Mouse (Mus musculus) G1E (cell line): ENCODE results near the gene Hps3. TPM values are rescaled to one million over a fixed set of nuclear protein-coding genes. Genes with fewer than 3 reads are reported as not detected.
"Not testable (repeated sequence)": the region's sequence is repeated elsewhere in the genome, so short reads cannot be mapped to it uniquely, and the experiment has no call there.

Experiments
- ATAC-seq: 2 replicates; pipeline ENCODE4 v1.8.0; 2016; ENCODE audit warnings: mild to moderate bottlenecking; ENCODE audit not compliant: insufficient number of reproducible peaks, poor library complexity, low FRiP score, severe bottlenecking; ENCODE audit errors: extremely low read depth
- DNase-seq: peaks from one replicate; pipeline ENCODE4 v3.0.0; 2012; ENCODE audit warnings: low spot score
- H3K27me3 ChIP-seq: 2 replicates; pipeline ENCODE4 v1.6.1; 2012; ENCODE audit warnings: mild to moderate bottlenecking, low read length, inconsistent platforms; ENCODE audit not compliant: insufficient read depth
- H3K36me3 ChIP-seq: replicated peaks from 2 replicates; pipeline ENCODE3; 2012; ENCODE audit warnings: mild to moderate bottlenecking, inconsistent platforms
- H3K4me1 ChIP-seq: 2 replicates; pipeline ENCODE4 v1.6.1; 2012; ENCODE audit warnings: low read depth, low read length, inconsistent platforms, mixed read lengths; ENCODE audit not compliant: insufficient read depth
- H3K4me3 ChIP-seq: 2 replicates; pipeline ENCODE4 v1.5.1; 2012; ENCODE audit warnings: low read depth, mild to moderate bottlenecking, inconsistent platforms, low read length, moderate library complexity, mixed read lengths
- H3K9me3 ChIP-seq: replicated peaks from 2 replicates; pipeline ENCODE4 v1.6.1; 2012; ENCODE audit warnings: inconsistent platforms
- CTCF ChIP-seq: IDR thresholded peaks from 2 replicates; pipeline ENCODE4 v1.5.1; 2012; ENCODE audit warnings: low read depth, low read length, inconsistent platforms, mixed read lengths
- GATA1 ChIP-seq: IDR thresholded peaks from 2 replicates; pipeline ENCODE4 v1.6.1; 2012; ENCODE audit warnings: borderline replicate concordance, low read length, inconsistent platforms, mixed read lengths
- GATA2 ChIP-seq: IDR thresholded peaks from 2 replicates; pipeline ENCODE4 v1.6.1; 2012; ENCODE audit warnings: low read depth, low read length, inconsistent platforms, borderline replicate concordance
- POLR2AphosphoS5 ChIP-seq: IDR thresholded peaks from 2 replicates; pipeline ENCODE4 v1.6.1; 2012; ENCODE audit warnings: low read depth, low read length, inconsistent platforms; ENCODE audit not compliant: insufficient replicate concordance
- TAL1 ChIP-seq: conservative IDR thresholded peaks from 2 replicates; pipeline ENCODE4 v1.6.1; 2012; ENCODE audit warnings: low read depth, low read length, inconsistent platforms, mixed read lengths
- polyA plus RNA-seq: library from polyadenylated mRNA; stranded (reverse); fragments of >175 nt; gene quantifications from 2 replicates; pipeline ENCODE4 v1.2.3, GENCODE M21; 2012
- total RNA-seq, 2 experiments: library from RNA; stranded (forward) in 1 of 2; stranded (reverse) in 1 of 2; fragments of 200-1000 nt in 1 of 2; fragments of >200 nt in 1 of 2; fragmentation: Nextera tagmentation in 1 of 2; gene quantifications; 2 replicates each; pipeline ENCODE4 v1.2.3; 2014 to 2017

Gene Hps3
- total and polyA plus RNA-seq, 3 experiments, result 15.0 to 39.3 (median 27.5) TPM

DNA sequence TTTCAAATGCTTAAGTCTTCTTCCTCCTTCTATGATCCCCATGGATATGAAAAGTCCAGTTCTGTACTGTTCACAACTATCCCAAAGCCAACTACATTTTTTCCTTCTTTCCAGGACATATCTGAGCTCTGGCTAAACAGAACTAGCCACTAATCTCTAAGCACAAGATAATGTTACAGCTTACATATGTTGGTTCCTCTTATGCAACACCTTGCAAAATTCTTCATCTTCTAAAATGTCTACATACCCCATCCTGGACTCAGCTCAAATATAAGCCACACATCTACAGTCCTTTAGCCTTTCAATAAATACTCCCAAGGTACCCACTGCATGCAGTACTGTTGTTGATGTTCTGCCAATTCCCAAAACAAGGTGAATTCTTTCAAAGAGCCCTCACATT is 8.6 kb downstream of the Hps3 start:
- H3K36me3 ChIP-seq, result peaks cover 80% of the 10 kb centered on the region
- H3K4me1 ChIP-seq, result no peaks in the 10 kb centered on the region
- H3K9me3 ChIP-seq, result no peaks in the 10 kb centered on the region
- DNase-seq (no peak), ATAC-seq (no peak)
- H3K4me3 ChIP-seq, result no peak overlapping the region
- TF ChIP-seq GATA2 (no peak), GATA1 (no peak), TAL1 (no peak), CTCF (no peak), POLR2AphosphoS5 (no peak)
- H3K27me3 ChIP-seq, result no peaks in the 10 kb centered on the region

- H3K9me3 ChIP-seq, result no peaks in the 10 kb centered on the region
- no peaks in the 10 kb centered on the region for H3K4me1 ChIP-seq
- H3K27me3 ChIP-seq, result no peaks in the 10 kb centered on the region
- TF ChIP-seq TAL1 (no peak), CTCF (no peak), GATA1 (no peak), POLR2AphosphoS5 (no peak), GATA2 (no peak)
- H3K4me3 ChIP-seq, result no peak overlapping the region
- DNase-seq (no peak), ATAC-seq (no peak)
- peaks cover 85% of the 10 kb centered on the region for H3K36me3 ChIP-seq
These were observed 11.3 kb downstream of the Hps3 start for GRCm38 (mm10) chr3:20023832-20024231.

- no peak for TF ChIP-seq GATA2
- no peak for TF ChIP-seq CTCF
- no peak for TF ChIP-seq GATA1
- no peak for TF ChIP-seq POLR2AphosphoS5
- no peak for TF ChIP-seq TAL1
- ATAC-seq (no peak), DNase-seq (no peak)
- Histone ChIP-seq H3K36me3 (peaks cover 76% of the 10 kb centered on the region), H3K9me3 (no peaks in the 10 kb centered on the region), H3K4me1 (peaks cover 2% of the 10 kb centered on the region; the same call in 1 of the 2 replicates), H3K27me3 (no peaks in the 10 kb centered on the region), H3K4me3 (no peak overlapping the region)
These were observed 17.0 kb downstream of the Hps3 start for GRCm38 (mm10) chr3:20018076-20018475.

- no peak overlapping the region; the same call in 1 of the 2 replicates for H3K4me3 ChIP-seq
- ATAC-seq (no peak), DNase-seq (no peak)
- peaks cover 2% of the 10 kb centered on the region; the same call in 1 of the 2 replicates for H3K4me1 ChIP-seq
- no peaks in the 10 kb centered on the region for H3K27me3 ChIP-seq
- H3K36me3 ChIP-seq, result peaks cover 72% of the 10 kb centered on the region
- TF ChIP-seq GATA2 (no peak), TAL1 (no peak), GATA1 (no peak), CTCF (no peak), POLR2AphosphoS5 (no peak)
- no peaks in the 10 kb centered on the region for H3K9me3 ChIP-seq
These were observed 20.7 kb downstream of the Hps3 start for GRCm38 (mm10) chr3:20014454-20014853.

GRCm38 (mm10) chr3:20010905-20011304 is 24.2 kb downstream of the Hps3 start:
- peaks cover 69% of the 10 kb centered on the region for H3K36me3 ChIP-seq
- not testable (repeated sequence) for ATAC-seq, DNase-seq, H3K4me1 ChIP-seq, H3K9me3 ChIP-seq, H3K27me3 ChIP-seq, H3K4me3 ChIP-seq

- no peak for ATAC-seq
- DNase-seq, result no peak
- Histone ChIP-seq H3K36me3 (peaks cover 67% of the 10 kb centered on the region), H3K27me3 (no peaks in the 10 kb centered on the region), H3K4me1 (peaks cover 2% of the 10 kb centered on the region; the same call in 1 of the 2 replicates), H3K9me3 (no peaks in the 10 kb centered on the region), H3K4me3 (no peak overlapping the region)
- TF ChIP-seq GATA2 (no peak), CTCF (no peak), GATA1 (no peak), TAL1 (no peak), POLR2AphosphoS5 (no peak)
These were observed 24.7 kb downstream of the Hps3 start for GRCm38 (mm10) chr3:20010464-20010863.

DNA sequence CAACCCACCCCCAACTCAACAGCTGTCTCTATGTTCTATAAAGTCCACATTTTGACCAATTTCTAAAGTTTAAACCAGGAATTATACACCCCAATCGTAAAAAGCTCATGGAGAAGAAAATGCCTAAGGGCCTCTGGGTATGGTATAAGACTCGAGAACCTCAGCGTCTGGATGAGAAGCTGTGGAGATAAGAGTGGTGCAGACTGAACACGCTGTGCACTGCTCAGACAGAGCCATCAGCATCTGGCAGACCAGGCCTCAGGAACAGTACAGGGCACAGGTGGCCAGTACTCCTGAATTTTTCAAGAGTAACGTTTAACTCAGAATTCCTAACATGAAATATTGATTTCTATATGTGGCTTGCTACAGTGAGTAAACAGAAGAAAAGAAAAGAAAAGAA is 27.4 kb downstream of the Hps3 start:
- H3K4me3 ChIP-seq, result no peak overlapping the region
- H3K9me3 ChIP-seq, result no peaks in the 10 kb centered on the region
- H3K27me3 ChIP-seq, result no peaks in the 10 kb centered on the region
- ATAC-seq (no peak), DNase-seq (no peak)
- no peaks in the 10 kb centered on the region for H3K4me1 ChIP-seq
- H3K36me3 ChIP-seq, result peaks cover 64% of the 10 kb centered on the region
- TF ChIP-seq GATA2 (no peak), GATA1 (no peak), POLR2AphosphoS5 (no peak), TAL1 (no peak), CTCF (no peak)
